Mouse (Mus musculus) midbrain, embryonic 12.5 days (tissue): Measurements from ENCODE around the gene Rgs19. TPM values are rescaled to one million over a fixed set of nuclear protein-coding genes. Genes with fewer than 3 reads are reported as not detected.

Source experiments
- ATAC-seq: fragments of 200-750 bp; cut with Nextera tagmentation; 2 replicates; pipeline ENCODE4 v1.8.0; 2017; ENCODE audit warnings: low read depth, moderate TSS enrichment, moderate library complexity; ENCODE audit not compliant: low FRiP score
- H3K27ac ChIP-seq: fragments of 300-500 bp; sonication (generic); replicated peaks from 2 replicates; pipeline ENCODE4 v1.5.1; 2016; ENCODE audit warnings: mild to moderate bottlenecking
- H3K27me3 ChIP-seq: fragments of 300-500 bp; sonication (generic); 2 replicates; pipeline ENCODE4 v1.6.1; 2016; ENCODE audit warnings: mild to moderate bottlenecking
- H3K36me3 ChIP-seq: fragments of 300-500 bp; sonication (generic); 2 replicates; pipeline ENCODE4 v1.6.1; 2016
- H3K4me1 ChIP-seq: fragments of 300-500 bp; sonication (generic); 2 replicates; pipeline ENCODE4 v1.6.1; 2016
- H3K4me2 ChIP-seq: fragments of 300-500 bp; sonication (generic); replicated peaks from 2 replicates; pipeline ENCODE4 v1.6.1; 2016; ENCODE audit warnings: mild to moderate bottlenecking, moderate library complexity
- H3K4me3 ChIP-seq: fragments of 300-500 bp; sonication (generic); 2 replicates; pipeline ENCODE4 v1.5.1; 2016; ENCODE audit warnings: mild to moderate bottlenecking
- H3K9ac ChIP-seq: fragments of 300-500 bp; sonication (generic); replicated peaks from 2 replicates; pipeline ENCODE4 v1.6.1; 2016; ENCODE audit warnings: mild to moderate bottlenecking, moderate library complexity
- H3K9me3 ChIP-seq: fragments of 300-500 bp; sonication (generic); 2 replicates; pipeline ENCODE4 v1.6.1; 2016; ENCODE audit warnings: mild to moderate bottlenecking
- WGBS: fragments of 180-500 bp; shearing (Covaris S2); methylation state at CpG from one replicate; pipeline ENCODE4 v1.1.7; 2016; 5-methylcytosine and 5-hydroxymethylcytosine counted together
- polyA plus RNA-seq: library from polyadenylated mRNA; unstranded; fragments of >200 nt; fragmentation: Nextera tagmentation; extraction: Ambion mirVana; gene quantifications from 2 replicates; pipeline ENCODE4 v1.2.1, GENCODE M21; 2016

Rgs19 gene
- polyA plus RNA-seq = 44.9 and 45.3 TPM in 2 replicates

- no peaks in the 10 kb centered on the region for H3K9me3 ChIP-seq
- WGBS = under 1% methylated on average over 72 of the region's 75 CpGs
- H3K9ac ChIP-seq = peak within 1 kb of the TSS; percentile 75
- peaks cover 19% of the 10 kb centered on the region for H3K4me1 ChIP-seq
- H3K4me2 ChIP-seq = peak within 1 kb of the TSS; percentile 96
- peak; percentile 87 for ATAC-seq
- H3K36me3 ChIP-seq = peaks cover 14% of the 10 kb centered on the region
- peaks cover 28% of the 10 kb centered on the region; the same call in 1 of the 2 replicates for H3K27me3 ChIP-seq
- peak within 1 kb of the TSS; percentile 68 for H3K4me3 ChIP-seq
- peak within 1 kb of the TSS; percentile 35; the same call in 1 of the 2 replicates for H3K27ac ChIP-seq
These were observed at the start of gene Rgs19 for GRCm38 (mm10) chr2:181693339-181694280. Gene Rgs19, minus strand, starts transcription at chr2:181693977.

- 0 out of 2 replicates have a peak, but pooled peaks cover 4% of the 10 kb centered on the region for H3K36me3 ChIP-seq
- H3K27me3 ChIP-seq = no peaks in the 10 kb centered on the region
- no peak for ATAC-seq
- H3K4me2 ChIP-seq = no peak overlapping the region
- H3K9ac ChIP-seq = no peak overlapping the region
- no peak overlapping the region for H3K27ac ChIP-seq
- no peak overlapping the region for H3K4me3 ChIP-seq
- WGBS = 77% methylated on average over 3 of the region's 3 CpGs
- H3K9me3 ChIP-seq = no peaks in the 10 kb centered on the region
- peaks cover 9% of the 10 kb centered on the region for H3K4me1 ChIP-seq
These were observed 36.3 kb upstream of the Rgs19 start for GRCm38 (mm10) chr2:181730051-181730450.

- Histone ChIP-seq H3K9ac (no peak overlapping the region), H3K27me3 (no peaks in the 10 kb centered on the region), H3K36me3 (0 out of 2 replicates have a peak, but pooled peaks cover 4% of the 10 kb centered on the region), H3K4me1 (peaks cover 9% of the 10 kb centered on the region), H3K4me2 (no peak overlapping the region), H3K9me3 (no peaks in the 10 kb centered on the region), H3K27ac (peak overlapping the region; percentile 39; the same call in 1 of the 2 replicates), H3K4me3 (no peak overlapping the region)
- WGBS = 47% methylated on average over 9 of the region's 9 CpGs
- no peak for ATAC-seq
These were observed 34.0 kb upstream of the Rgs19 start for GRCm38 (mm10) chr2:181727659-181728262.

- ATAC-seq = peak; percentile 41; the same call in 1 of the 2 replicates
- Histone ChIP-seq H3K4me2 (no peak overlapping the region), H3K27ac (no peak overlapping the region), H3K36me3 (peaks cover 16% of the 10 kb centered on the region), H3K9ac (no peak overlapping the region), H3K4me3 (no peak overlapping the region), H3K9me3 (no peaks in the 10 kb centered on the region), H3K4me1 (no peaks in the 10 kb centered on the region), H3K27me3 (no peaks in the 10 kb centered on the region)
- 9% methylated on average over 3 of the region's 3 CpGs for WGBS
These were observed 28.4 kb upstream of the Rgs19 start for GRCm38 (mm10) chr2:181722213-181722612.

GRCm38 (mm10) chr2:181721200-181721599 lies 27.4 kb upstream of the Rgs19 start:
- H3K27me3 ChIP-seq = no peaks in the 10 kb centered on the region
- H3K4me1 ChIP-seq = peaks cover 10% of the 10 kb centered on the region; the same call in 1 of the 2 replicates
- H3K36me3 ChIP-seq = peaks cover 16% of the 10 kb centered on the region
- H3K9me3 ChIP-seq = no peaks in the 10 kb centered on the region
- no peak overlapping the region for H3K9ac ChIP-seq
- no peak overlapping the region for H3K27ac ChIP-seq
- no peak for ATAC-seq
- no peak overlapping the region for H3K4me2 ChIP-seq
- no peak overlapping the region for H3K4me3 ChIP-seq

- WGBS = 32% methylated on average over 3 of the region's 3 CpGs
- Histone ChIP-seq H3K4me1 (peaks cover 21% of the 10 kb centered on the region; the same call in 1 of the 2 replicates), H3K9ac (no peak overlapping the region), H3K4me3 (no peak overlapping the region), H3K36me3 (peaks cover 16% of the 10 kb centered on the region), H3K27ac (no peak overlapping the region), H3K9me3 (no peaks in the 10 kb centered on the region), H3K27me3 (no peaks in the 10 kb centered on the region), H3K4me2 (no peak overlapping the region)
- ATAC-seq = no peak
These were observed 26.3 kb upstream of the Rgs19 start for GRCm38 (mm10) chr2:181720061-181720460.

GRCm38 (mm10) chr2:181716991-181717390 lies 23.2 kb upstream of the Rgs19 start:
- no peak for ATAC-seq
- peak overlapping the region; percentile 53 for H3K4me2 ChIP-seq
- H3K27ac ChIP-seq = no peak overlapping the region
- peaks cover 40% of the 10 kb centered on the region for H3K4me1 ChIP-seq
- WGBS = 78% methylated on average over 3 of the region's 3 CpGs
- H3K9ac ChIP-seq = no peak overlapping the region
- H3K4me3 ChIP-seq = no peak overlapping the region
- no peaks in the 10 kb centered on the region for H3K27me3 ChIP-seq
- H3K36me3 ChIP-seq = peaks cover 16% of the 10 kb centered on the region
- no peaks in the 10 kb centered on the region for H3K9me3 ChIP-seq

GRCm38 (mm10) chr2:181715382-181715781 lies 21.6 kb upstream of the Rgs19 start:
- Histone ChIP-seq H3K36me3 (peaks cover 16% of the 10 kb centered on the region), H3K9ac (peak overlapping the region; percentile 57), H3K9me3 (no peaks in the 10 kb centered on the region), H3K27me3 (no peaks in the 10 kb centered on the region), H3K4me3 (peak overlapping the region; percentile 45), H3K4me1 (peaks cover 40% of the 10 kb centered on the region), H3K27ac (peak overlapping the region; percentile 88), H3K4me2 (peak overlapping the region; percentile 53)
- ATAC-seq = peak; percentile 21
- WGBS = 69% methylated on average over 3 of the region's 3 CpGs

GRCm38 (mm10) chr2:181714903-181715326 lies 21.1 kb upstream of the Rgs19 start, which contains the start of gene Oprl1:
Gene Oprl1, plus strand, starts transcription at chr2:181715016.
- Histone ChIP-seq H3K27ac (peak within 1 kb of the TSS; percentile 88), H3K9me3 (no peaks in the 10 kb centered on the region), H3K36me3 (peaks cover 16% of the 10 kb centered on the region), H3K27me3 (no peaks in the 10 kb centered on the region), H3K4me1 (peaks cover 40% of the 10 kb centered on the region), H3K9ac (peak within 1 kb of the TSS; percentile 57), H3K4me3 (peak within 1 kb of the TSS; percentile 45), H3K4me2 (peak within 1 kb of the TSS; percentile 53)
- ATAC-seq = peak; percentile 70
- 2% methylated on average over 7 of the region's 7 CpGs for WGBS

GRCm38 (mm10) chr2:181713749-181714148 lies 20.0 kb upstream of the Rgs19 start:
- H3K9me3 ChIP-seq = no peaks in the 10 kb centered on the region
- WGBS = 53% methylated on average over 1 of the region's 1 CpGs
- no peak overlapping the region for H3K4me3 ChIP-seq
- peak overlapping the region; percentile 53 for H3K4me2 ChIP-seq
- H3K27me3 ChIP-seq = no peaks in the 10 kb centered on the region
- ATAC-seq = peak; percentile 68
- H3K9ac ChIP-seq = peak overlapping the region; percentile 39; the same call in 1 of the 2 replicates
- peak overlapping the region; percentile 88 for H3K27ac ChIP-seq
- peaks cover 5% of the 10 kb centered on the region for H3K36me3 ChIP-seq
- H3K4me1 ChIP-seq = peaks cover 40% of the 10 kb centered on the region

- ATAC-seq = no peak
- Histone ChIP-seq H3K4me2 (no peak overlapping the region), H3K9me3 (no peaks in the 10 kb centered on the region), H3K4me1 (no peaks in the 10 kb centered on the region), H3K36me3 (no peaks in the 10 kb centered on the region), H3K4me3 (no peak overlapping the region), H3K27ac (no peak overlapping the region), H3K9ac (no peak overlapping the region), H3K27me3 (no peaks in the 10 kb centered on the region)
- WGBS = 37% methylated on average over 4 of the region's 4 CpGs
These were observed 12.9 kb upstream of the Rgs19 start for GRCm38 (mm10) chr2:181706668-181707067.

- Histone ChIP-seq H3K4me3 (no peak within 1 kb of the TSS), H3K9me3 (no peaks in the 10 kb centered on the region), H3K4me1 (peaks cover 7% of the 10 kb centered on the region), H3K4me2 (no peak within 1 kb of the TSS), H3K27ac (no peak within 1 kb of the TSS), H3K27me3 (peaks cover 28% of the 10 kb centered on the region; the same call in 1 of the 2 replicates), H3K36me3 (no peaks in the 10 kb centered on the region), H3K9ac (no peak within 1 kb of the TSS)
- no peak for ATAC-seq
- WGBS = 41% methylated on average over 5 of the region's 5 CpGs
These were observed 4.5 kb upstream of the Rgs19 start, which contains the start of gene Lkaaear1 for GRCm38 (mm10) chr2:181698241-181698640. Gene Lkaaear1, minus strand, starts transcription at chr2:181698442.
